Mouse (Mus musculus) C2C12 (cell line): ENCODE measurements around the gene Med13l. TPM values are rescaled to one million over a fixed set of nuclear protein-coding genes. Genes with fewer than 3 reads are reported as not detected.

Experiments used
- H3K27me3 ChIP-seq: one replicate; pipeline ENCODE4 v1.6.1; 2011; ENCODE audit not compliant: control insufficient read depth, insufficient read depth, insufficient read length
- H3K36me3 ChIP-seq: one replicate; pipeline ENCODE4 v1.6.1; 2011; ENCODE audit not compliant: control insufficient read depth, insufficient read depth
- H3K4me3 ChIP-seq: one replicate; pipeline ENCODE4 v1.5.1; 2011; ENCODE audit warnings: mild to moderate bottlenecking, control low read depth; ENCODE audit not compliant: poor library complexity, insufficient read depth, severe bottlenecking
- H3K79me2 ChIP-seq: one replicate; pipeline ENCODE4 v1.6.1; 2011; ENCODE audit not compliant: control insufficient read depth, insufficient read depth
- H3K79me3 ChIP-seq: one replicate; pipeline ENCODE4 v1.6.1; 2011; ENCODE audit warnings: low read depth, control low read depth
- H3ac ChIP-seq: one replicate; pipeline ENCODE3; 2011; ENCODE audit warnings: low read depth; ENCODE audit not compliant: control insufficient read depth, insufficient read length
- CEBPB ChIP-seq: IDR thresholded peaks from one replicate; pipeline ENCODE4 v1.6.1; 2011; ENCODE audit warnings: low read depth, mild to moderate bottlenecking, control low read depth, moderate library complexity
- CTCF ChIP-seq: IDR thresholded peaks from one replicate; pipeline ENCODE4 v1.5.1; 2011; ENCODE audit not compliant: control insufficient read depth, insufficient read depth, insufficient read length
- FOSL1 ChIP-seq: IDR thresholded peaks from one replicate; pipeline ENCODE4 v1.8.0; 2011; ENCODE audit warnings: mild to moderate bottlenecking, low read length; ENCODE audit not compliant: poor library complexity, insufficient read depth, severe bottlenecking
- MAX ChIP-seq: IDR thresholded peaks from one replicate; pipeline ENCODE4 v1.6.1; 2011; ENCODE audit warnings: mild to moderate bottlenecking, control low read depth
- MYOD1 ChIP-seq: IDR thresholded peaks from one replicate; pipeline ENCODE4 v1.6.1; 2011; ENCODE audit warnings: low read depth; ENCODE audit not compliant: control insufficient read depth, insufficient read length
- MYOG ChIP-seq: IDR thresholded peaks from one replicate; pipeline ENCODE4 v1.6.1; 2011; ENCODE audit not compliant: control insufficient read depth, insufficient read length; ENCODE audit errors: extremely low read depth
- USF1 ChIP-seq: IDR thresholded peaks from one replicate; pipeline ENCODE4 v1.6.1; 2011; ENCODE audit warnings: low read depth, mild to moderate bottlenecking, control low read depth, moderate library complexity
- polyA plus RNA-seq: library from polyadenylated mRNA; unstranded; fragments of >200 nt; fragmentation: generic; extraction: Trizol; gene quantifications from one replicate; pipeline ENCODE4 v1.2.1, GENCODE M21; 2012; ENCODE audit warnings: missing spikeins

The Med13l gene
- polyA plus RNA-seq, 1 experiment: 6.7 TPM

GRCm38 (mm10) chr5:118789776-118790175, 229.3 kb downstream of the Med13l start:
- Histone ChIP-seq H3ac (no peak overlapping the region), H3K27me3 (no peaks in the 10 kb centered on the region), H3K36me3 (no peaks in the 10 kb centered on the region), H3K79me3 (no peaks in the 10 kb centered on the region), H3K79me2 (no peaks in the 10 kb centered on the region), H3K4me3 (no peak overlapping the region)
- TF ChIP-seq MYOD1 (no peak), FOSL1 (no peak), CEBPB (no peak), USF1 (no peak), MYOG (no peak), CTCF (no peak), MAX (no peak)

- TF ChIP-seq CEBPB: no peak
- no peak for TF ChIP-seq MYOG
- TF ChIP-seq MYOD1: no peak
- TF ChIP-seq MAX: no peak
- TF ChIP-seq USF1: no peak
- no peak for TF ChIP-seq CTCF
- TF ChIP-seq FOSL1: no peak
- Histone ChIP-seq H3K79me3 (no peaks in the 10 kb centered on the region), H3K36me3 (no peaks in the 10 kb centered on the region), H3K27me3 (no peaks in the 10 kb centered on the region), H3ac (no peak overlapping the region), H3K4me3 (no peak overlapping the region), H3K79me2 (no peaks in the 10 kb centered on the region)
Measured at GRCm38 (mm10) chr5:118797811-118798210, 237.3 kb downstream of the Med13l start.

DNA sequence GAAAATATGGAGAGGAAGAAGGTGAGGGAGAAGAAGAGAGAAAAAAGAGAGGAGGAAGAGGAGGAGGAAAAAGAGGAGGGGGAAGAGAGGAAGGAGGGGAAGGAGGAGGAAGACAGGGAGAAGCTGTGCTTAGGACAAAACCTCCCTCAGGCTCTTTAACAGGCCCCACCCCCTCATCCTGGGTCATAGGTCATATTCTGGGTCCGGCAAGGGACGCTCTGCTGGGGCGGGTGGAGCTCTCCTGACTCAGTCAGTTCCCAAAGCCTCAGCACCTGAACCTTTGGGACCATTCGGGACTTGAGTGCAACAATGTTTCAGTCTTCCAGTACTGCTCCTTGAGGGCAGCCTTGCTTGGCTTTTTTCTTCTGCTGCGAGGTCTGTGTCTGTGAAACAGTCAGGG, 241.1 kb downstream of the Med13l start:
- no peak overlapping the region for H3ac ChIP-seq
- H3K79me3 ChIP-seq: no peaks in the 10 kb centered on the region
- no peaks in the 10 kb centered on the region for H3K79me2 ChIP-seq
- peaks cover 3% of the 10 kb centered on the region for H3K27me3 ChIP-seq
- H3K36me3 ChIP-seq: no peaks in the 10 kb centered on the region
- TF ChIP-seq MAX: no peak
- no peak for TF ChIP-seq MYOD1
- no peak for TF ChIP-seq MYOG
- no peak for TF ChIP-seq CTCF
- TF ChIP-seq FOSL1: no peak
- TF ChIP-seq USF1: no peak
- no peak for TF ChIP-seq CEBPB
- H3K4me3 ChIP-seq: no peak overlapping the region

GRCm38 (mm10) chr5:118802036-118802435, 241.6 kb downstream of the Med13l start:
- Histone ChIP-seq H3K36me3 (no peaks in the 10 kb centered on the region), H3K79me3 (no peaks in the 10 kb centered on the region), H3K27me3 (peaks cover 3% of the 10 kb centered on the region), H3K79me2 (no peaks in the 10 kb centered on the region), H3K4me3 (no peak overlapping the region), H3ac (no peak overlapping the region)
- no peak for TF ChIP-seq FOSL1
- TF ChIP-seq CEBPB: no peak
- no peak for TF ChIP-seq USF1
- TF ChIP-seq CTCF: no peak
- no peak for TF ChIP-seq MAX
- TF ChIP-seq MYOD1: no peak
- TF ChIP-seq MYOG: no peak

- Histone ChIP-seq H3K79me3 (no peaks in the 10 kb centered on the region), H3K27me3 (peaks cover 3% of the 10 kb centered on the region), H3K36me3 (no peaks in the 10 kb centered on the region), H3ac (no peak overlapping the region), H3K79me2 (no peaks in the 10 kb centered on the region), H3K4me3 (no peak overlapping the region)
- TF ChIP-seq MYOG (no peak), MYOD1 (no peak), FOSL1 (no peak), MAX (no peak), CEBPB (no peak), CTCF (no peak)
Measured at GRCm38 (mm10) chr5:118808946-118809345, 248.5 kb downstream of the Med13l start.

- H3K36me3 ChIP-seq: no peaks in the 10 kb centered on the region
- H3K27me3 ChIP-seq: peaks cover 3% of the 10 kb centered on the region
- peak; percentile 32 for TF ChIP-seq MYOD1
- no peak for TF ChIP-seq MYOG
- no peak overlapping the region for H3K4me3 ChIP-seq
- no peaks in the 10 kb centered on the region for H3K79me3 ChIP-seq
- H3ac ChIP-seq: no peak overlapping the region
- H3K79me2 ChIP-seq: no peaks in the 10 kb centered on the region
Measured at GRCm38 (mm10) chr5:118809588-118809987, 249.1 kb downstream of the Med13l start.
